ENCODE assay signal across 8 mouse cellular contexts in the genomic region with DNA sequence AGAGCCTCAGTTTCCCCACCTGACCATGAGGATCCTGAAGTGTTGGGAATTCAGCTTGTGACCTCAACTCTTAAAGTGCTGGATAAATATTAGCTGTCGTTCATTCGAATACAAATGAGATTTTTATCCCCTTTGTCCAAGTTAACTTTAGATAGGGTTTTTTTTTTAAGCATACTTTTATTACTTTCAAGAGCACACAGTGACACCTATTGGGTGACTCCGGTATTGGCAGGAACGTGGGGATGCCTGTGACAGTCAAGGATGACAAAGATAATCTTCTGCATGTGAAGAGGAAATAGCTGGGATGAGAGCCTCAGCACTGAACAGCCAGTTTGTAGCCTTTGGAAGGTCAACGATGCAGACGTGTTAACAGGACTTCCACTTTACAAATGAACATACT.
DNase-seq lines count a peak whose midpoint lies in the region; ATAC-seq and TF ChIP-seq lines count a peak whose summit lies in the region.
"Not testable (repeated sequence)": the region's sequence is repeated elsewhere in the genome, so short reads cannot be mapped to it uniquely, and the experiment has no call there.

No protein-coding gene starts in this region.

- not testable (repeated sequence) for H3K27ac ChIP-seq in limb, embryonic 11.5 days (replicated peaks; ENCODE audit: low read depth, low read length)

- not testable (repeated sequence) for H3K36me3 ChIP-seq in E14TG2a.4 (ENCODE audit: insufficient read depth, low read length); limb, embryonic 11.5 days (ENCODE audit: control insufficient read depth, insufficient read depth, low read length)

- not testable (repeated sequence) for H3K4me2 ChIP-seq in limb, embryonic 11.5 days (ENCODE audit: low read depth, severe bottlenecking)

- not testable (repeated sequence) for H3K4me3 ChIP-seq in E14TG2a.4 (replicated peaks; ENCODE audit: low read length); limb, embryonic 11.5 days (ENCODE audit: low read depth, low read length)

- 10% methylated on average over 6 of the region's 6 CpGs for WGBS in limb, embryonic 11.5 days

- H3K9ac ChIP-seq in limb, embryonic 11.5 days (ENCODE audit: low read length): not testable (repeated sequence)

- not testable (repeated sequence) for TF ChIP-seq POLR2A in brain, embryonic 14.5 days (IDR thresholded peaks at IDR 0.05; ENCODE audit: borderline replicate concordance, extremely low read depth, insufficient read depth, insufficient read length, poor library complexity, severe bottlenecking)

- not testable (repeated sequence) for H3K9me3 ChIP-seq in E14TG2a.4 (ENCODE audit: low read length); limb, embryonic 11.5 days (ENCODE audit: control insufficient read depth, low read length)

- TF ChIP-seq CTCF in E14TG2a.4 (conservative IDR thresholded peaks at IDR 0.05; ENCODE audit: low read length): peak; percentile 66
- peak; percentile 65; the same call in 1 of the 2 replicates for TF ChIP-seq CTCF in brain, embryonic 14.5 days (IDR thresholded peaks at IDR 0.05; ENCODE audit: borderline replicate concordance, extremely low read depth, insufficient read depth, insufficient read length)

- peaks cover 14% of the 10 kb centered on the region; the same call in 1 of the 2 replicates for H3K27me3 ChIP-seq in E14TG2a.4 (ENCODE audit: insufficient read depth, low read length)
- not testable (repeated sequence) for H3K27me3 ChIP-seq in limb, embryonic 11.5 days (ENCODE audit: control insufficient read depth, insufficient read depth, low read length)

- not testable (repeated sequence) for ATAC-seq in limb, embryonic 11.5 days (ENCODE audit: insufficient number of reproducible peaks, low FRiP score, low TSS enrichment, low read depth)

- DNase-seq in brain, embryonic 14.5 days (ENCODE audit: low read depth): peak; percentile 87
- DNase-seq in embryo, embryonic 11.5 days (ENCODE audit: low read depth, low spot score): peak; percentile 40
- DNase-seq in heart, adult 18-20 months: peak; percentile 38 to 83
- peak; percentile 36 to 76 for DNase-seq in kidney, postnatal 36 days
- DNase-seq in limb, embryonic 11.5 days (ENCODE audit: low spot score): peak; percentile 61
- DNase-seq in naive thymus-derived CD4-positive, alpha-beta T cell, adult 2 months (ENCODE audit: low read depth): peak; percentile 5
- peak; percentile 52 for DNase-seq in thymus, postnatal 14 days

- peaks cover 41% of the 10 kb centered on the region for H3K4me1 ChIP-seq in E14TG2a.4 (replicated peaks; ENCODE audit: low read depth, low read length)
- peaks cover 11% of the 10 kb centered on the region for H3K4me1 ChIP-seq in limb, embryonic 11.5 days (ENCODE audit: control insufficient read depth, insufficient read depth, low read length)

Comparison
In these comparisons a context has a peak if more than half of its experiments do, and no peak if none do; other contexts are left out.
1. DNase-seq: peak in every context shown above with its lines; median percentile 87 in brain, embryonic 14.5 days; 61 in limb, embryonic 11.5 days; 60 in heart, adult 18-20 months; 56 in kidney, postnatal 36 days; 52 in thymus, postnatal 14 days; 40 in embryo, embryonic 11.5 days; 5 in naive thymus-derived CD4-positive, alpha-beta T cell, adult 2 months.